Mouse (Mus musculus) cortical plate, adult 2 months (tissue): ENCODE results near the gene Thada.

ENCODE experiments used
- CTCF ChIP-seq: fragments of 200-500 bp; IDR thresholded peaks from 2 replicates; pipeline ENCODE4 v1.5.1; 2011; ENCODE audit warnings: mild to moderate bottlenecking, control low read depth, low read length; ENCODE audit not compliant: insufficient read depth; ENCODE audit errors: extremely low read depth
- POLR2A ChIP-seq: fragments of 200-500 bp; IDR thresholded peaks from 2 replicates; pipeline ENCODE4 v1.6.1; 2011; ENCODE audit warnings: mild to moderate bottlenecking, low read length, control low read depth; ENCODE audit not compliant: insufficient read depth; ENCODE audit errors: extremely low read depth

DNA sequence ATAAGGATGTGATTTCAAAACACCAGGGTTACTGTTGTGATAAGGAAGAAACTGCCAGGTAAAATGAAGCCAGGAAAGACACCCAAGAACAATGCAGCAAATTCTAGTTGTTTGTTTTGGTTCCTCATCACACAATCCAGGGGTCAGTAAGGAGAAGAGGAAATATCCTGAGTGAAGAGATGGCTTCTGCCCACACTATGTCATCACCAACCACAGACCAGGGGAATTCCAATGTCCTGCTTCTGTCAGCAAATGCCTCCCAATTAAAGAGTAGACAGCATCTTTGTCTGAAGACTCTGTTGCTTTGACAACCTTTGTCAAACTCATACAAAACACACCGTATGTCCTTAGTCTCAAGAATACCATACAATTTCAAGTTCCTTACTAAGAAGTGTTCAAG lies 57.3 kb downstream of the Thada start:
- no peak for TF ChIP-seq CTCF
- TF ChIP-seq POLR2A = no peak
